Mouse (Mus musculus): Measurements from ENCODE around the gene Gpr19. TPM values are rescaled to one million over a fixed set of nuclear protein-coding genes. Genes with fewer than 3 reads are reported as not detected.

The Gpr19 gene
- polyA plus RNA-seq, 1 experiment: 2.1 TPM

GRCm38 (mm10) chr6:134921014-134921694 lies 22.8 kb upstream of the Gpr19 start:
- Histone ChIP-seq H3K27me3 (ENCODE audit: control insufficient read depth, insufficient read depth, insufficient read length) (no peaks in the 10 kb centered on the region), H3K36me3 (ENCODE audit: control insufficient read depth, insufficient read depth) (peaks cover 31% of the 10 kb centered on the region), H3K79me2 (ENCODE audit: control insufficient read depth, insufficient read depth) (peaks cover 59% of the 10 kb centered on the region), H3K79me3 (ENCODE audit: low read depth) (peaks cover 50% of the 10 kb centered on the region), H3K4me3 (ENCODE audit: insufficient read depth, poor library complexity, severe bottlenecking) (peak overlapping the region; percentile 79), H3ac (ENCODE audit: control insufficient read depth, insufficient read length, low read depth) (peak overlapping the region; percentile 92)
- TF ChIP-seq CTCF (IDR thresholded peaks at IDR 0.05; ENCODE audit: control insufficient read depth, insufficient read depth, insufficient read length): no peak
- TF ChIP-seq MYOG (IDR thresholded peaks at IDR 0.05; ENCODE audit: control insufficient read depth, extremely low read depth, insufficient read length): no peak
- no peak for TF ChIP-seq MYOD1 (IDR thresholded peaks at IDR 0.05; ENCODE audit: control insufficient read depth, insufficient read length, low read depth)
- no peak for TF ChIP-seq CEBPB (IDR thresholded peaks at IDR 0.05; ENCODE audit: low read depth)
- no peak for TF ChIP-seq MAX (IDR thresholded peaks at IDR 0.05)
- no peak for TF ChIP-seq USF1 (IDR thresholded peaks at IDR 0.05; ENCODE audit: low read depth)
- no peak for TF ChIP-seq FOSL1 (IDR thresholded peaks at IDR 0.05; ENCODE audit: insufficient read depth, low read length, poor library complexity, severe bottlenecking)

GRCm38 (mm10) chr6:134920190-134921013 lies 22.0 kb upstream of the Gpr19 start, which contains the start of gene Cdkn1b:
Gene Cdkn1b (plus strand): TSS chr6:134920401.
- Histone ChIP-seq H3K27me3 (ENCODE audit: control insufficient read depth, insufficient read depth, insufficient read length) (no peaks in the 10 kb centered on the region), H3K79me3 (ENCODE audit: low read depth) (peaks cover 48% of the 10 kb centered on the region), H3K79me2 (ENCODE audit: control insufficient read depth, insufficient read depth) (peaks cover 51% of the 10 kb centered on the region), H3K4me3 (ENCODE audit: insufficient read depth, poor library complexity, severe bottlenecking) (peak within 1 kb of the TSS; percentile 79), H3K36me3 (ENCODE audit: control insufficient read depth, insufficient read depth) (peaks cover 31% of the 10 kb centered on the region), H3ac (ENCODE audit: control insufficient read depth, insufficient read length, low read depth) (peak within 1 kb of the TSS; percentile 92)
- TF ChIP-seq CEBPB (IDR thresholded peaks at IDR 0.05; ENCODE audit: low read depth) (peak; percentile 40), MAX (IDR thresholded peaks at IDR 0.05) (peak; percentile 25), CTCF (IDR thresholded peaks at IDR 0.05; ENCODE audit: control insufficient read depth, insufficient read depth, insufficient read length) (no peak), USF1 (IDR thresholded peaks at IDR 0.05; ENCODE audit: low read depth) (no peak), MYOG (IDR thresholded peaks at IDR 0.05; ENCODE audit: control insufficient read depth, extremely low read depth, insufficient read length) (no peak), FOSL1 (IDR thresholded peaks at IDR 0.05; ENCODE audit: insufficient read depth, low read length, poor library complexity, severe bottlenecking) (no peak), MYOD1 (IDR thresholded peaks at IDR 0.05; ENCODE audit: control insufficient read depth, insufficient read length, low read depth) (no peak)

GRCm38 (mm10) chr6:134919511-134920189 lies 21.3 kb upstream of the Gpr19 start:
- H3K36me3 ChIP-seq (ENCODE audit: control insufficient read depth, insufficient read depth): peaks cover 27% of the 10 kb centered on the region

GRCm38 (mm10) chr6:134918769-134919168 lies 20.4 kb upstream of the Gpr19 start:
- no peak overlapping the region for H3K4me3 ChIP-seq (ENCODE audit: insufficient read depth, poor library complexity, severe bottlenecking)
- no peak overlapping the region for H3ac ChIP-seq (ENCODE audit: control insufficient read depth, insufficient read length, low read depth)
- H3K36me3 ChIP-seq (ENCODE audit: control insufficient read depth, insufficient read depth): peaks cover 20% of the 10 kb centered on the region
- H3K27me3 ChIP-seq (ENCODE audit: control insufficient read depth, insufficient read depth, insufficient read length): no peaks in the 10 kb centered on the region
- H3K79me2 ChIP-seq (ENCODE audit: control insufficient read depth, insufficient read depth): peaks cover 35% of the 10 kb centered on the region
- H3K79me3 ChIP-seq (ENCODE audit: low read depth): peaks cover 31% of the 10 kb centered on the region
- TF ChIP-seq FOSL1 (IDR thresholded peaks at IDR 0.05; ENCODE audit: insufficient read depth, low read length, poor library complexity, severe bottlenecking) (no peak), MYOD1 (IDR thresholded peaks at IDR 0.05; ENCODE audit: control insufficient read depth, insufficient read length, low read depth) (no peak), CTCF (IDR thresholded peaks at IDR 0.05; ENCODE audit: control insufficient read depth, insufficient read depth, insufficient read length) (no peak), CEBPB (IDR thresholded peaks at IDR 0.05; ENCODE audit: low read depth) (no peak), USF1 (IDR thresholded peaks at IDR 0.05; ENCODE audit: low read depth) (no peak), MAX (IDR thresholded peaks at IDR 0.05) (no peak), MYOG (IDR thresholded peaks at IDR 0.05; ENCODE audit: control insufficient read depth, extremely low read depth, insufficient read length) (no peak)

More at GRCm38 (mm10) chr6:134919511-134920189, 21.3 kb upstream of the Gpr19 start:
- TF ChIP-seq MYOG (IDR thresholded peaks at IDR 0.05; ENCODE audit: control insufficient read depth, extremely low read depth, insufficient read length) (no peak), CTCF (IDR thresholded peaks at IDR 0.05; ENCODE audit: control insufficient read depth, insufficient read depth, insufficient read length) (no peak), FOSL1 (IDR thresholded peaks at IDR 0.05; ENCODE audit: insufficient read depth, low read length, poor library complexity, severe bottlenecking) (no peak), USF1 (IDR thresholded peaks at IDR 0.05; ENCODE audit: low read depth) (no peak), CEBPB (IDR thresholded peaks at IDR 0.05; ENCODE audit: low read depth) (no peak), MYOD1 (IDR thresholded peaks at IDR 0.05; ENCODE audit: control insufficient read depth, insufficient read length, low read depth) (no peak), MAX (IDR thresholded peaks at IDR 0.05) (no peak)
- Histone ChIP-seq H3K4me3 (ENCODE audit: insufficient read depth, poor library complexity, severe bottlenecking) (peak overlapping the region; percentile 79), H3K27me3 (ENCODE audit: control insufficient read depth, insufficient read depth, insufficient read length) (no peaks in the 10 kb centered on the region), H3ac (ENCODE audit: control insufficient read depth, insufficient read length, low read depth) (peak overlapping the region; percentile 83), H3K79me2 (ENCODE audit: control insufficient read depth, insufficient read depth) (peaks cover 44% of the 10 kb centered on the region), H3K79me3 (ENCODE audit: low read depth) (peaks cover 40% of the 10 kb centered on the region)

GRCm38 (mm10) chr6:134917087-134917486 lies 18.7 kb upstream of the Gpr19 start:
- Histone ChIP-seq H3ac (ENCODE audit: control insufficient read depth, insufficient read length, low read depth) (no peak overlapping the region), H3K27me3 (ENCODE audit: control insufficient read depth, insufficient read depth, insufficient read length) (no peaks in the 10 kb centered on the region), H3K36me3 (ENCODE audit: control insufficient read depth, insufficient read depth) (peaks cover 4% of the 10 kb centered on the region), H3K79me2 (ENCODE audit: control insufficient read depth, insufficient read depth) (peaks cover 18% of the 10 kb centered on the region), H3K4me3 (ENCODE audit: insufficient read depth, poor library complexity, severe bottlenecking) (no peak overlapping the region), H3K79me3 (ENCODE audit: low read depth) (peaks cover 15% of the 10 kb centered on the region)
- TF ChIP-seq USF1 (IDR thresholded peaks at IDR 0.05; ENCODE audit: low read depth) (no peak), CEBPB (IDR thresholded peaks at IDR 0.05; ENCODE audit: low read depth) (no peak), FOSL1 (IDR thresholded peaks at IDR 0.05; ENCODE audit: insufficient read depth, low read length, poor library complexity, severe bottlenecking) (no peak), CTCF (IDR thresholded peaks at IDR 0.05; ENCODE audit: control insufficient read depth, insufficient read depth, insufficient read length) (no peak), MYOD1 (IDR thresholded peaks at IDR 0.05; ENCODE audit: control insufficient read depth, insufficient read length, low read depth) (no peak), MAX (IDR thresholded peaks at IDR 0.05) (no peak), MYOG (IDR thresholded peaks at IDR 0.05; ENCODE audit: control insufficient read depth, extremely low read depth, insufficient read length) (no peak)
